Mouse (Mus musculus) midbrain, embryonic 15.5 days (tissue): ENCODE measurements around the gene Arhgef12. TPM values are rescaled to one million over a fixed set of nuclear protein-coding genes. Genes with fewer than 3 reads are reported as not detected.

Source experiments
- ATAC-seq: fragments of 200-750 bp; cut with Nextera tagmentation; replicated peaks from 2 replicates; pipeline ENCODE4 v1.8.0; 2017; ENCODE audit warnings: moderate TSS enrichment
- H3K27ac ChIP-seq: fragments of 300-500 bp; sonication (generic); 2 replicates; pipeline ENCODE4 v1.5.1; 2015; ENCODE audit warnings: mild to moderate bottlenecking, inconsistent platforms
- H3K27me3 ChIP-seq: fragments of 300-500 bp; sonication (generic); replicated peaks from 2 replicates; pipeline ENCODE4 v1.6.1; 2015; ENCODE audit warnings: inconsistent platforms
- H3K36me3 ChIP-seq: fragments of 300-500 bp; sonication (generic); replicated peaks from 2 replicates; pipeline ENCODE4 v1.6.1; 2015; ENCODE audit warnings: inconsistent platforms
- H3K4me1 ChIP-seq: fragments of 300-500 bp; sonication (generic); 2 replicates; pipeline ENCODE4 v1.6.1; 2015; ENCODE audit warnings: inconsistent platforms
- H3K4me2 ChIP-seq: fragments of 300-500 bp; sonication (generic); 2 replicates; pipeline ENCODE4 v1.6.1; 2015; ENCODE audit warnings: inconsistent platforms, mild to moderate bottlenecking, moderate library complexity
- H3K4me3 ChIP-seq: fragments of 300-500 bp; sonication (generic); 2 replicates; pipeline ENCODE4 v1.5.1; 2015; ENCODE audit warnings: mild to moderate bottlenecking, inconsistent platforms
- H3K9ac ChIP-seq: fragments of 300-500 bp; sonication (generic); 2 replicates; pipeline ENCODE4 v1.6.1; 2015; ENCODE audit warnings: mild to moderate bottlenecking, inconsistent platforms
- H3K9me3 ChIP-seq: fragments of 300-500 bp; sonication (generic); 2 replicates; pipeline ENCODE4 v1.6.1; 2016; ENCODE audit warnings: inconsistent platforms
- WGBS: fragments of 180-500 bp; shearing (Covaris S2); methylation state at CpG from one replicate; pipeline ENCODE4 v1.1.7; 2015; ENCODE audit warnings: mixed read lengths; 5-methylcytosine and 5-hydroxymethylcytosine counted together
- polyA plus RNA-seq: library from polyadenylated mRNA; unstranded; fragments of >200 nt; fragmentation: Nextera tagmentation; extraction: Ambion mirVana; gene quantifications from 2 replicates; pipeline ENCODE4 v1.2.1, GENCODE M21; 2015

The Arhgef12 gene
- polyA plus RNA-seq, 1 experiment from 2014 or later, result 29.1 TPM

DNA sequence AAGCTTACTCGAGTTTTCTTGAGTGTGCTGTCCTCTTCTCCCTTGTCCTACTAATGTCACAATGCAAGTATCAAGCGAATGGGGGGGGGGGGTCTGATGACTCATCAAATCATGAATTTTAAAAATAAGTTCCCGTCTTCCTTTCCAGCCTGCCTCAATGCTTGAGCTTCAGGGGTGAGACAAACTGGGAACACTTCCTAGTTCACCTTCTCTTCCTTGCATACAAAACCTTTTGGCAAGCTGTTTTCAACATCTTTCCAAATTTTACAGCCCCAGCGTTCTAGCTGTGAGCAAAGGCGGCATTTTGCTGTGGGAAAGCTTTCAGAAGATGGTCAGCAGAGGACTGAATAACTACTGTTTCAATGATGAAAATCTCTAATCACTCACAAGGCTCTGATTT is 516 bp upstream of the Arhgef12 start:
- H3K4me1 ChIP-seq, result peaks cover 30% of the 10 kb centered on the region
- no peaks in the 10 kb centered on the region for H3K27me3 ChIP-seq
- 67% methylated on average over 5 of the region's 5 CpGs for whole genome bisulfite sequencing
- no peak overlapping the region for H3K4me3 ChIP-seq
- H3K36me3 ChIP-seq, result peaks cover 5% of the 10 kb centered on the region
- H3K4me2 ChIP-seq, result no peak overlapping the region
- ATAC-seq, result no peak
- H3K27ac ChIP-seq, result no peak overlapping the region
- no peak overlapping the region for H3K9ac ChIP-seq
- H3K9me3 ChIP-seq, result no peaks in the 10 kb centered on the region

DNA sequence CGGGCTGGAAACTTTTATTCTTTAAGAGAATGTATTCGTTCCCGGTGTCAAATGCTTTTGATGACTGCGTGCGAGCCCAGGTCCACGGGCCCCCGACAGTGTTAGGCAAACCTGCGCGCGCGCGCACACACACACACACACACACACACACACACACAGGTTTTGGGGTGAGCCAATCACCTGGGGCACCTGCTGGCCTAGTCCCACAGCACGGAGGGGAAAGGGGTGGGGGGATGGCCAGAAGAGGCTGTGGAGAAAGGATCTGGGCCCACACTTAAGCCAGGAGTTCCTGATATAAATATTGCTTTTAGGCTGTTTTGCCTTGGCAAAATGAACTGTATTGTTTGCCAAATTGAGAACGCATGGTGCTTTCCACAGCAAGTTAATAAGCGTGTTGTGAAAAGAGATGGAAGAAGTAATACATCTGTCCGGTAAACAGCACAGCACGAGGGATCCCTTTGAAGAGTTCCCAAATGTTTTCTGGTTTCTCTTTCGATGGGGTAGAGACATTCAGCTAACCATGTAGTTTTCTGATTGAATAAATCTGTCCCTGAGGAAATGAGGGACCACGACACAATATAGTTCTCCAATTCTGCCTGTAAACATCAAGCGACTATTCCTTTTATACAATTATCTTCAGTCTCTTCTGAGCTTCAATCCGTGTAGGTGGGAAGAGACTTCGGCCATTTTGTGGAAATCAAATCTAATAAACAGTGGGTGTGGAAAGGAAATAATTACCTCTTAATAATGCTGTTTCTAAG is 433 bp downstream of the Arhgef12 start:
- WGBS, result 18% methylated on average over 22 of the region's 22 CpGs
- Histone ChIP-seq H3K9me3 (no peaks in the 10 kb centered on the region), H3K36me3 (peaks cover 5% of the 10 kb centered on the region; the same call in 1 of the 2 replicates), H3K4me1 (peaks cover 37% of the 10 kb centered on the region), H3K9ac (peak overlapping the region; percentile 78), H3K4me3 (peak overlapping the region; percentile 86), H3K27ac (peak overlapping the region; percentile 84), H3K4me2 (peak overlapping the region; percentile 74), H3K27me3 (no peaks in the 10 kb centered on the region)
- ATAC-seq, result peak; percentile 38; the same call in 1 of the 2 replicates

DNA sequence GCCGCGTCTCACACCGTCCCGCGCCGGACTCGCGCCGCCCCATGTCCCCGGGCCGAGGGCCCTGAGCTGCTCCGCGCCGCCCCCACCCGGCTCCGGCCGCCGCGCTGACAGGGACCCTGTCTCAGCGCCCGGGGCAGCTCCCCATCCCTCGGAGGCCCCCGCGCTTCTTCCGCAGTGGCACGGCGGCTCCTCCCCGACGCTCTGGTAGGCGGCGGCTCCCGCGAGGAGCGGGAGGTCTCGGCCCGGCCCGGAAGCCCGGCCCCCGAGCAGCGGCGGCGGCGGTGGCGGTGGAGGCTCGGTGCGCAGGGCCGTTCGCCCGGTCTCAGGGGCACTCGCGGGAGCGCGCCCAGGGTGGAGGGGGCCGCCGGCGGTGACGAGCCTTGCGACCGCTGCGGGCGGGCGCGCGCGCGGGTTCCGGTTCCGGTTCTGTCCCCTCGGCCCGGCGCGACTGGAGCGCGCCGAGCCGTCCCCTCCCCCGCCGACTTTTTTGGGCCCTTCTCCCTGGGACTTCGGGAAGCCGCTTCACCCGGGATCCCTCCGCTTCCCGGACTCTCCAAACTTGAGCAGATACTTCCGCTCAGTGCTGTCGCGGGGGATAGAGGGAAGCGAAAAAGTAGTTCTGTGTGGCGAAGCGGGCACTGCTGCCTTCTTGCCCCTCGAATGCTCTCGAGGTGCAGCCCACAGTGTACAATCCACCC is 1.2 kb downstream of the Arhgef12 start:
- Histone ChIP-seq H3K9me3 (no peaks in the 10 kb centered on the region), H3K27ac (peak overlapping the region; percentile 84), H3K9ac (peak overlapping the region; percentile 78), H3K36me3 (no peaks in the 10 kb centered on the region), H3K4me3 (peak overlapping the region; percentile 86), H3K4me1 (peaks cover 39% of the 10 kb centered on the region), H3K27me3 (no peaks in the 10 kb centered on the region), H3K4me2 (peak overlapping the region; percentile 74)
- ATAC-seq, result peak; percentile 82
- under 1% methylated on average over 91 of the region's 91 CpGs for WGBS

DNA sequence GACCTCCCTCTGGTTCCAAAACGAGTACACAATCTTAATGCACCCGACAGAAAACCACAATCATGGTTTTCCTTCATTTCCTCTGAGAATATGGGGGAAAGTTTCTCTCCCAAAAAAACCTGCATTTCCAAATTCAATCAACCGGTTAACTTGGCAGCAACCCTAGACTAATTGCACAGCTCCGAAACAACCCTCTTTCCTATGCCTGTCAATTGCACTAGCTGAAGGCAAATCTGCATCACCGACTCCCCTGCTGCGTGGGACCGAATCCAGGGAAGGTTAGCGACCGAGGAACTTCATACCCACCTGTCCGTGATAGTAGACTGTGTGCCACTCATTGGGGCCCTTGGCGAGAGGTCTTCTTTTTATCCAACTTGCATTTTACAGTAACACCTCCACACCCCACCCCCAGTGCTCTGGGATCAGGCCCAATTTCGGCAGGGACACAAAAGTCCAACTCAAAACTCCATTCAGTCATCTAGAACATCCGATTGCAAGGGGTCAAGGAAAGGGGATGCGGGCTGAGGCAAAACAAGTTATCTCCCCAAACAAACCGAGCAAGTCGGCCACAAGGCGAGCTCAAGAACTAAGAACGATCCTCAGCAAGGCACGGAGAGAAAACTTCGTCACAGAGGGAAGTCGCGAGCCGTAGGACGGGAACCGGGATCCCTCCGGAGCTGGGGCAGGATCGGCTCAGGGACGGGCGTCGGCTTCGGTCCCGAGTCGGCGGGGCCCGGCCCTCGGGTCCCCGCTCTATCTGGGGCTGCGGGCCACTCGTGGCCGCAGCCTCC is 2.0 kb downstream of the Arhgef12 start:
- Histone ChIP-seq H3K4me1 (peaks cover 40% of the 10 kb centered on the region), H3K27ac (peak overlapping the region; percentile 84), H3K9ac (peak overlapping the region; percentile 78), H3K4me3 (peak overlapping the region; percentile 86), H3K4me2 (peak overlapping the region; percentile 74), H3K27me3 (no peaks in the 10 kb centered on the region), H3K9me3 (no peaks in the 10 kb centered on the region), H3K36me3 (no peaks in the 10 kb centered on the region)
- peak; percentile 24; the same call in 1 of the 2 replicates for ATAC-seq
- WGBS, result under 1% methylated on average over 36 of the region's 40 CpGs

DNA sequence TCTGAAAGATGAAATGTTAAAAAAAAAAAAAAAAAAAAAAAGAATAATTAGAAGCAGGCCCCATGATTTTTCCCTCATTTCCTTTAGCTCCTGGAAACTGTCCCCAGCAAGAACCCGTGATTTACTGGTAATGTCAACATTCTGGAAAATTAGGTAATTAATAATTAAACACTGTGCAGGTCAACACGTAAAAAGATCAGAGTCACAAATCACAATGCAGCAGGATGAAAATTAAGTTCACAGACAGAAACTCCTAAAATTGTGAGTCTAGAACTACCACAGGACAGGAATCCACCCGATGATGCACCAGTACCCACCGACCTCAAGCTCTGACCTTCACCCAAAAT is 2.5 kb downstream of the Arhgef12 start:
- Histone ChIP-seq H3K36me3 (no peaks in the 10 kb centered on the region), H3K27ac (no peak overlapping the region), H3K4me3 (peak overlapping the region; percentile 86), H3K27me3 (no peaks in the 10 kb centered on the region), H3K9me3 (no peaks in the 10 kb centered on the region), H3K4me2 (peak overlapping the region; percentile 74), H3K4me1 (peaks cover 40% of the 10 kb centered on the region), H3K9ac (peak overlapping the region; percentile 78)
- ATAC-seq, result no peak
- WGBS, result 2% methylated on average over 4 of the region's 4 CpGs

DNA sequence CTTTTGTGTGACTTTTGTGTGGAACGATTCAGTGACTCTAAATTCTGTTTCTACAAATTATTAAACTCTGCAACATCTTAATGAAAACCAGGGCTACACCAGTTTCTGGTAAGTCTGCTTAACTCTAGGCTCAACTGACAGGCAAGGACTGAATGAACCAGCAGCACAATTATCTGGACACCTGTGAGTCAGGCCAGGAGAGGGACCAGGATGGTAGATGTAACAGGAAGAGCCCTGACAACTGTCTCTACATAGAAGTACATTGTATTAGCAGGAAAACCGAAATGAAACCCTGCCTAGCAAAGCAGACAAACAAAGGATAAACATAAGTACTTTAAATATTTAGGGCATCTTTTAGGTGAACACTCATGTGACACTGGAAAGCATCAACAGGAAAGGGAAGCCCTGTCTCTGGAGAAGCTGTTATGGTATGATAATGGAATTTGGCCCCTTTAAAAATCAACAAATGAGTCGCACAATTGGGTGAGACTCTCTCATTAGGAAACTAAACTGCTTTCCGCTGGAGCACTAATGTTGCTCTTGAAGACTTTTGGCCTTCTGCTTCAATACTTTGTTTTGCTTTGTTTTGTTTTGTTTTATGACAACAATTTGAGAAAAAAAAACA is 3.3 kb downstream of the Arhgef12 start:
- Histone ChIP-seq H3K4me2 (peak overlapping the region; percentile 74), H3K4me1 (peaks cover 40% of the 10 kb centered on the region), H3K36me3 (no peaks in the 10 kb centered on the region), H3K27me3 (no peaks in the 10 kb centered on the region), H3K9me3 (no peaks in the 10 kb centered on the region), H3K27ac (no peak overlapping the region), H3K9ac (no peak overlapping the region), H3K4me3 (peak overlapping the region; percentile 86)
- WGBS, result 33% methylated on average over 4 of the region's 4 CpGs
- no peak for ATAC-seq

DNA sequence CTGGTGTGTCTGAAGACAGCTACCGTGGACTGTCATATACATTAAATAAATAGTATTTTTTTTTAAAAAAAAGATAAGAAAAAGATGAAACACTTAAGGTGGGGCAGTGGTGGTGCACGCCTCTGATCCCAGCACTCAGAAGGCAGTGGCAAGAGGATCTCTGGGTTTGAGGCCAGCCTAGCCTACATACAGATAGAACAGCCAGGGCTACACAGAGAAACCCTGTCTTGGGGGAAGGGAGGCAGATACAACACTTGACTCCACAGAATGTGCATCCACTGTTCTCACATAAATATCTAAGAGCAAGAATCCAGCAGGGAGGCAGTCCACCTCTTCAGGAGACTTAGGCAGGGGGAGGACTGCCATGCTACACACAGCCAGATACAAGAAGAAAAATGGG is 4.1 kb downstream of the Arhgef12 start:
- Histone ChIP-seq H3K27ac (no peak overlapping the region), H3K36me3 (no peaks in the 10 kb centered on the region), H3K4me1 (peaks cover 41% of the 10 kb centered on the region), H3K9me3 (no peaks in the 10 kb centered on the region), H3K9ac (0 out of 2 replicates have a peak overlapping the region, but pooled peaks have one; percentile 1), H3K4me3 (0 out of 2 replicates have a peak overlapping the region, but pooled peaks have one; percentile 2), H3K27me3 (no peaks in the 10 kb centered on the region), H3K4me2 (peak overlapping the region; percentile 74)
- WGBS, result 88% methylated on average over 2 of the region's 2 CpGs
- ATAC-seq, result no peak

DNA sequence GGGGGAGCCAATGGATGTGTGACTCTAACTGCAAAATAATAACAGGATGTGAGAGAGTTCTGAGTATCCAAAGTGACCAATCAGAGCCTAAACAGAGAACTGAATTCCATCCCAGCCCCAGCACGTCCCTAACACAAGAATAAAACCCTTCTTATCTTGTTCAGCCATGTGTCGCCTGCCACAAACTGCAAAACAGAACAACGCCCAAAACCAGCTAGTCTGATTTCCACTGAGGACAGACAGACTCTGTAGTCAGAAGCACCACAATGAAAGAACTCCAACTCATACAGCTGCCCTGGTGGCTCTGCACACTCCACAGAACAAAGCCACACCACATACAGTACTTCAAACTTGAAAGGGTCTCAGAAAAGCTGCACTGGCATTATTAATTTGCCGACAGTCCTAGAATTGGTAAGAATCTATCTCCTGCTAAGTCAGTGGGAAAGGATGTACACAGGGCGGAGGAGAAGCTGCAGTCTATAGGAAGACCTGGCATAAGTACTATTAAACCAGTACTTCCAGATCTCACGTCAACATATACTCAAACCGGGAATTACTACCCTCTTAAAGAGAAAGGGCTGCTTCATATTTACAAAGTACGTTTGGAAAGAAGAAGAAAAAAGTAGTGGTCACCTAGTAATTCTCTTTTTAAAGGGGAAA is 5.0 kb downstream of the Arhgef12 start:
- H3K9me3 ChIP-seq, result no peaks in the 10 kb centered on the region
- H3K27ac ChIP-seq, result no peak overlapping the region
- H3K4me3 ChIP-seq, result no peak overlapping the region
- no peaks in the 10 kb centered on the region for H3K36me3 ChIP-seq
- peak overlapping the region; percentile 14 for H3K4me2 ChIP-seq
- H3K4me1 ChIP-seq, result peaks cover 43% of the 10 kb centered on the region
- no peaks in the 10 kb centered on the region for H3K27me3 ChIP-seq
- ATAC-seq, result no peak
- 72% methylated on average over 8 of the region's 8 CpGs for WGBS
- no peak overlapping the region for H3K9ac ChIP-seq

DNA sequence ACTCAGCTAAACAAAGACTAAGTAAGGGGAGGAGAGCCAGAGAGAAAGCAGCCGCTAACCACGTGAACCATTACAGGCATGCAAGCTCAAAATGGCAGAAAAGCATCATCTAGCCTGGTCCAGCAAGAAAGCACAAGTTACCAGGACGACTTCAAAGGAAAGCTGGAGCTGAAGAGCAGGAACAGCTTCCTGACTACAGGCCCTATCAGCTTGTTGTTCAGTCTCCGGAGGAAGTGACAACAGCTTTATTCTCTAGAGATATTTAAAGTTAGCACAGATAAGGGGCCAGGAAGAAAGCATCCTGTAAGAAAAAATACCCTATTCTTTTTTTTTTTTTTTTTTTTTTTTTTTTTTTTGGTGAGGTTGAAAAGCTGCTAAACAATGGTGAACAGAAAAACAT is 8.1 kb downstream of the Arhgef12 start:
- Histone ChIP-seq H3K27me3 (no peaks in the 10 kb centered on the region), H3K36me3 (no peaks in the 10 kb centered on the region), H3K27ac (no peak overlapping the region), H3K4me3 (no peak overlapping the region), H3K4me1 (peaks cover 27% of the 10 kb centered on the region), H3K9ac (no peak overlapping the region), H3K4me2 (no peak overlapping the region), H3K9me3 (no peaks in the 10 kb centered on the region)
- WGBS, result 63% methylated on average over 4 of the region's 4 CpGs
- ATAC-seq, result no peak

DNA sequence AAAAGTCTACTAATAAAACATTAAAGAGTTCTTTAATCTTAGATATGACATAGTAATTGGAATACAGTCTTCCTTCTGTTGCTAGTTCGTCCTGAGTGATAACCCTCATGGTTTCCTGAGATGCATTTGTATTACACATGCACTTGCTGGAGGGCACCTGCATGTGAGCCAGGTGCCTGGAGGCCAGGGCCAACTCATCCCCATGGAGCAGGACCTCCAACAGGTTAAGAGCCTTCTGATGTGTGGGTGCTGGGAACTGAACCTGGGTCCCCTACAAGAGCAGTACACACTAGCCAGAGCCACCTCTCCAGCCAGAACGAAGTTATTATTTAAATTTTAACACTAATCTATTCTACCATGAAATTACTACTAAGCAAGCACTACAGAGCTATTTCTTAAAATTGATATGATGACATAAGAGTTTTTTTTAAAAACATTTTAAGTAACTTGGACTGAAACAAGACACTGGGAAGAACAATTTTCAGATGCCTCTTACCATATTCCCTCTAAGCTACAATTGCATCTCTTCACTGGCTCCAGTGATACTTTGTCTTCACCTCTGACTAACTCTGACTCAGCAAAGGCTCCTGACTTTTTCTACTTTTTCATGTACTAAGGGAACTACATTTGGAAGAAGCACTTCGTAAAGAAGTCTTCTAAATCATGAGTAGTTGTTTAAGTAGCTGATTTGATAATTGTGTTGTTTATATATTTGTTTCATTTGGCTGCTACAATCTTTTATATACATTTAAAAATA is 9.1 kb downstream of the Arhgef12 start:
- Histone ChIP-seq H3K4me3 (no peak overlapping the region), H3K27me3 (no peaks in the 10 kb centered on the region), H3K9ac (no peak overlapping the region), H3K27ac (no peak overlapping the region), H3K4me2 (no peak overlapping the region), H3K9me3 (no peaks in the 10 kb centered on the region), H3K4me1 (peaks cover 21% of the 10 kb centered on the region), H3K36me3 (no peaks in the 10 kb centered on the region)
- WGBS, result 90% methylated on average over 3 of the region's 3 CpGs
- ATAC-seq, result no peak

DNA sequence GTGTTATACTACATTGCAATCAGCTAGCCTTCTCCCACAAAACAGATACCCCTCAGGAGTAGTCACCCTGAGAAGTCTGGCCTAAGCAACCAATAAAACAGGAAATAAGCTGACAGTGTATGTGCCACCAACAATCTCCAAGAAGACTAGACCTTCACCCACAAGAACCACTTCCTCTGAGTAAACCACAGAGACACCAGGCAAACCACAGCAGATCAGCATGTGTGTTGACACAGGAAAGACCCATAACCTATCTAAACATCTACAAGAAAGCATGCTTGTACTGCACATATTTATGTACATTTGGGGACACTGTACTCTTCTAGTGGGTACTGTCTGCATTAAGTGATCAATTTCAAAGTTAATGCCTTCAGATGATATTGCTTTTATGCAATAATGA is 10.7 kb downstream of the Arhgef12 start:
- Histone ChIP-seq H3K9ac (no peak overlapping the region), H3K27ac (no peak overlapping the region), H3K4me1 (peaks cover 9% of the 10 kb centered on the region), H3K9me3 (no peaks in the 10 kb centered on the region), H3K36me3 (no peaks in the 10 kb centered on the region), H3K4me2 (no peak overlapping the region), H3K4me3 (no peak overlapping the region), H3K27me3 (no peaks in the 10 kb centered on the region)
- ATAC-seq, result no peak
